In genomic region chr2:75462030-75462671, GRCm38 (mm10) we compare ENCODE assay signal across 22 mouse cellular contexts.
A peak's percentile ranks its signal among the peaks of the same experiment; 100 is the strongest.
DNase-seq lines count a peak whose midpoint lies in the region; ATAC-seq lines count a peak whose summit lies in the region.
"Had no signal": no experiment of that assay in that cellular context is flagged by ENCODE, and none has a peak within 500 bp of the region (broad histone marks: within the 10 kb centered on the region; RNA-seq: fewer than 3 reads in every experiment).

No protein-coding gene starts in this region.

- no peaks in the 10 kb centered on the region for H3K27me3 ChIP-seq in midbrain, embryonic 11.5 days (ENCODE audit: control insufficient read depth, insufficient read depth, low read length)
- no peaks in the 10 kb centered on the region for H3K27me3 ChIP-seq in midbrain, embryonic 10.5 days (ENCODE audit: low read depth, poor library complexity, severe bottlenecking)
- H3K27me3 ChIP-seq in limb, embryonic 12.5 days: peaks cover 26% of the 10 kb centered on the region
- H3K27me3 ChIP-seq: heart, embryonic 12.5 days; liver, embryonic 15.5 days; lung, embryonic 15.5 days had no signal

- H3K4me3 ChIP-seq in midbrain, embryonic 11.5 days (ENCODE audit: low read depth, low read length): no peak overlapping the region
- H3K4me3 ChIP-seq in midbrain, embryonic 10.5 days: no peak overlapping the region
- no peak overlapping the region for H3K4me3 ChIP-seq in limb, embryonic 12.5 days (replicated peaks)
- H3K4me3 ChIP-seq: gastrocnemius, adult 2 months; heart, embryonic 12.5 days; liver, embryonic 15.5 days; lung, embryonic 15.5 days had no signal

- no peaks in the 10 kb centered on the region for H3K36me3 ChIP-seq in midbrain, embryonic 11.5 days (ENCODE audit: control insufficient read depth, insufficient read depth, low read length)
- H3K36me3 ChIP-seq in midbrain, embryonic 10.5 days: no peaks in the 10 kb centered on the region
- no peaks in the 10 kb centered on the region for H3K36me3 ChIP-seq in limb, embryonic 12.5 days
- H3K36me3 ChIP-seq: heart, embryonic 12.5 days; liver, embryonic 15.5 days; lung, embryonic 15.5 days had no signal

- ATAC-seq in midbrain, embryonic 11.5 days (ENCODE audit: low FRiP score): no peak
- ATAC-seq in limb, embryonic 12.5 days (ENCODE audit: insufficient number of reproducible peaks, insufficient read depth, low FRiP score, low TSS enrichment, low read depth): 0 out of 2 replicates have a peak, but pooled peaks have one; percentile 56
- ATAC-seq in erythroid progenitor cell, adult 5-6 weeks (replicated peaks; ENCODE audit: low FRiP score, poor library complexity, severe bottlenecking): no peak

- WGBS in midbrain, embryonic 11.5 days: 73% methylated on average over 5 of the region's 5 CpGs
- WGBS in midbrain, embryonic 10.5 days: 79% methylated on average over 5 of the region's 5 CpGs
- 41% methylated on average over 5 of the region's 5 CpGs for WGBS in limb, embryonic 12.5 days

- H3K9me3 ChIP-seq in midbrain, embryonic 11.5 days (ENCODE audit: control insufficient read depth, low read length): no peaks in the 10 kb centered on the region
- H3K9me3 ChIP-seq in midbrain, embryonic 10.5 days (replicated peaks): no peaks in the 10 kb centered on the region
- no peaks in the 10 kb centered on the region for H3K9me3 ChIP-seq in limb, embryonic 12.5 days
- H3K9me3 ChIP-seq: heart, embryonic 12.5 days; liver, embryonic 15.5 days; lung, embryonic 15.5 days had no signal

- H3K4me2 ChIP-seq in midbrain, embryonic 11.5 days: no peak overlapping the region
- H3K4me2 ChIP-seq in limb, embryonic 12.5 days: no peak overlapping the region
- H3K4me2 ChIP-seq: heart, embryonic 12.5 days; liver, embryonic 15.5 days; lung, embryonic 15.5 days had no signal

- H3K4me1 ChIP-seq in midbrain, embryonic 11.5 days (ENCODE audit: control insufficient read depth, insufficient read depth, low read length): no peaks in the 10 kb centered on the region
- peaks cover 16% of the 10 kb centered on the region for H3K4me1 ChIP-seq in midbrain, embryonic 10.5 days
- peaks cover 37% of the 10 kb centered on the region for H3K4me1 ChIP-seq in limb, embryonic 12.5 days (replicated peaks)
- H3K4me1 ChIP-seq: liver, embryonic 15.5 days; lung, embryonic 15.5 days had no signal

- H3K9ac ChIP-seq in midbrain, embryonic 11.5 days (ENCODE audit: low read length): no peak overlapping the region
- H3K9ac ChIP-seq in limb, embryonic 12.5 days (replicated peaks): no peak overlapping the region
- H3K9ac ChIP-seq: heart, embryonic 12.5 days; liver, embryonic 15.5 days; lung, embryonic 15.5 days had no signal

- no peak overlapping the region for H3K27ac ChIP-seq in midbrain, embryonic 11.5 days (ENCODE audit: low read depth, low read length)
- H3K27ac ChIP-seq in midbrain, embryonic 10.5 days (replicated peaks): no peak overlapping the region; the same call in 1 of the 2 replicates
- no peak overlapping the region for H3K27ac ChIP-seq in limb, embryonic 12.5 days
- H3K27ac ChIP-seq: gastrocnemius, adult 2 months; liver, embryonic 15.5 days; lung, embryonic 15.5 days had no signal

- DNase-seq in embryo, embryonic 11 days: peak; percentile 16
- no peak for DNase-seq in embryo, embryonic 10.5 days (ENCODE audit: low spot score)
- DNase-seq in midbrain, embryonic 11.5 days (ENCODE audit: low spot score, missing footprints): peak; percentile 28
- no peak for DNase-seq in midbrain, embryonic 10.5 days (ENCODE audit: low spot score)
- DNase-seq in gastrocnemius, postnatal 10 days: no peak
- DNase-seq: adrenal gland, postnatal 14 days; cerebellum, adult 8-10 months; cerebellum, postnatal 36 days; gastrocnemius, adult 2 months; heart, postnatal 10 days; kidney, adult 8-10 months; kidney, postnatal 10 days; liver; lung, postnatal 36 days; right cerebral cortex, adult 18-20 months; right cerebral cortex, postnatal 4 days; thymus, postnatal 25 days had no signal

Comparison
In these comparisons a context has a peak if more than half of its experiments do, and no peak if none do; other contexts are left out.
1. DNase-seq: peak in embryo, embryonic 11 days (single experiment) and midbrain, embryonic 11.5 days (single experiment); none in embryo, embryonic 10.5 days (single experiment), midbrain, embryonic 10.5 days (single experiment) and gastrocnemius, postnatal 10 days (single experiment).